Mouse (Mus musculus) c-Kit-positive CD71-positive TER-119-negative erythroid progenitor cells, embryonic 14.5 days (primary cell): ENCODE results near the gene Slbp.

ENCODE experiments used
- DNase-seq: peaks from one replicate; pipeline ENCODE4 v3.0.0-alpha.2; 2013; ENCODE audit warnings: low read depth

Gene Slbp

GRCm38 (mm10) chr5:33681044-33681443 lies 28.7 kb upstream of the Slbp start:
- no peak for DNase-seq

GRCm38 (mm10) chr5:33678244-33678643 lies 25.9 kb upstream of the Slbp start:
- no peak for DNase-seq

- no peak for DNase-seq
Observed at GRCm38 (mm10) chr5:33675964-33676363, 23.6 kb upstream of the Slbp start.

GRCm38 (mm10) chr5:33674439-33674838 lies 22.1 kb upstream of the Slbp start:
- DNase-seq: no peak

- no peak for DNase-seq
Observed at GRCm38 (mm10) chr5:33671659-33672058, 19.3 kb upstream of the Slbp start.

GRCm38 (mm10) chr5:33668223-33668622 lies 15.8 kb upstream of the Slbp start:
- no peak for DNase-seq

- no peak for DNase-seq
Observed at GRCm38 (mm10) chr5:33658664-33659050, 6.3 kb upstream of the Slbp start.

- DNase-seq: peak; percentile 96
Observed at GRCm38 (mm10) chr5:33657787-33658663, 5.7 kb upstream of the Slbp start, which contains the start of the genes Tacc3 and Tmem129. Tacc3 (plus strand) TSS chr5:33658128. Tmem129 (minus strand) TSS chr5:33658416.

- peak; percentile 75 for DNase-seq
Observed at GRCm38 (mm10) chr5:33657251-33657786, 4.9 kb upstream of the Slbp start.

GRCm38 (mm10) chr5:33656739-33657138 lies 4.4 kb upstream of the Slbp start:
- DNase-seq: no peak

- no peak for DNase-seq
Observed at GRCm38 (mm10) chr5:33655251-33655840, 3.0 kb upstream of the Slbp start.

- DNase-seq: no peak
Observed at GRCm38 (mm10) chr5:33654424-33654823, 2.0 kb upstream of the Slbp start.

GRCm38 (mm10) chr5:33652783-33653173 lies 404 bp upstream of the Slbp start:
- DNase-seq: no peak

- no peak for DNase-seq
Observed at GRCm38 (mm10) chr5:33651541-33651920, 843 bp downstream of the Slbp start.

GRCm38 (mm10) chr5:33651017-33651416 lies 1.4 kb downstream of the Slbp start:
- DNase-seq: no peak

GRCm38 (mm10) chr5:33640652-33641051 lies 11.7 kb downstream of the Slbp start:
- no peak for DNase-seq

- DNase-seq: no peak
Observed at GRCm38 (mm10) chr5:33638826-33639225, 13.5 kb downstream of the Slbp start.

GRCm38 (mm10) chr5:33637606-33638350 lies 14.6 kb downstream of the Slbp start:
- DNase-seq: no peak

- DNase-seq: no peak
Observed at GRCm38 (mm10) chr5:33635361-33635760, 17.0 kb downstream of the Slbp start.

- no peak for DNase-seq
Observed at GRCm38 (mm10) chr5:33632526-33632925, 19.8 kb downstream of the Slbp start.

GRCm38 (mm10) chr5:33630615-33631014 lies 21.8 kb downstream of the Slbp start:
- no peak for DNase-seq

- DNase-seq: no peak
Observed at GRCm38 (mm10) chr5:33630061-33630460, 22.3 kb downstream of the Slbp start.
